Mouse (Mus musculus) adrenal gland, adult 2 months (tissue): ENCODE measurements around the gene 9130019O22Rik. TPM values are rescaled to one million over a fixed set of nuclear protein-coding genes. Genes with fewer than 3 reads are reported as not detected.
"Not testable (repeated sequence)": the region's sequence is repeated elsewhere in the genome, so short reads cannot be mapped to it uniquely, and the experiment has no call there.

Source experiments
- DNase-seq: peaks from one replicate; pipeline ENCODE4 v3.0.0; 2021
- polyA plus RNA-seq: library from polyadenylated mRNA; depleted of rRNA; stranded (reverse); fragments of >200 nt; gene quantifications from 2 replicates; pipeline ENCODE4 v1.2.3, GENCODE M21; 2012
- total RNA-seq, 2 experiments: library from RNA; stranded (reverse); gene quantifications; 2 replicates each; pipeline ENCODE4 v1.2.3; 2021

Gene 9130019O22Rik
- total and polyA plus RNA-seq, 3 experiments = 3.3 to 6.3 (median 4.4) TPM

DNA sequence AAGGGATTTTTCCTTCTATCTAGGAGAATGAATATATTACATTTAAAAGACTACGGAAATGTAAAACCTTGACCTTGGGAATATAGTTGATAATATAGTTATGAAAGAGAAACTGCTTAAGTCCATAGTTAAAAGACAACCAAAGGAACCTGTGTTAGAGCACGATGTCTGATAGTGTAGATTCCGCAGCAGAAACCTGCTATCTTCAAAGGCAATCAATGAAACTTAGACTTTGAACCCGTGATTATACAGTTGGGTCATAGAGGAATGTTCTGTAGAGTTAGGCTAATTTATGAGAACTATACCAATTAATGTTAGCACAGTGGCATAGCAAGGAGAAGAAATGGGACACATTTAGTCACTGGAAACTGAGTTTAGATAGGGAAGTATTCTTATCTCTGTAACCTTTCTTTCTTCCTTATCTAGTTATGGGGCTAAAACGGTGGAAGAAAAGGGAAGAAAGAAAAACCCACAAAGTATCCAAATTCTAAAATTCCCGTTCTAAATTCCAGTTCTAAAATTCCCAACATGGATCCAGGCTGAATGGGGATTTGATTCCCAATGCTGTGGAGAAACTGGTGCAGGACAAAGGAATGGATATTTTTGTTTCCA lies 8.6 kb downstream of the 9130019O22Rik start:
- no peak for DNase-seq

DNA sequence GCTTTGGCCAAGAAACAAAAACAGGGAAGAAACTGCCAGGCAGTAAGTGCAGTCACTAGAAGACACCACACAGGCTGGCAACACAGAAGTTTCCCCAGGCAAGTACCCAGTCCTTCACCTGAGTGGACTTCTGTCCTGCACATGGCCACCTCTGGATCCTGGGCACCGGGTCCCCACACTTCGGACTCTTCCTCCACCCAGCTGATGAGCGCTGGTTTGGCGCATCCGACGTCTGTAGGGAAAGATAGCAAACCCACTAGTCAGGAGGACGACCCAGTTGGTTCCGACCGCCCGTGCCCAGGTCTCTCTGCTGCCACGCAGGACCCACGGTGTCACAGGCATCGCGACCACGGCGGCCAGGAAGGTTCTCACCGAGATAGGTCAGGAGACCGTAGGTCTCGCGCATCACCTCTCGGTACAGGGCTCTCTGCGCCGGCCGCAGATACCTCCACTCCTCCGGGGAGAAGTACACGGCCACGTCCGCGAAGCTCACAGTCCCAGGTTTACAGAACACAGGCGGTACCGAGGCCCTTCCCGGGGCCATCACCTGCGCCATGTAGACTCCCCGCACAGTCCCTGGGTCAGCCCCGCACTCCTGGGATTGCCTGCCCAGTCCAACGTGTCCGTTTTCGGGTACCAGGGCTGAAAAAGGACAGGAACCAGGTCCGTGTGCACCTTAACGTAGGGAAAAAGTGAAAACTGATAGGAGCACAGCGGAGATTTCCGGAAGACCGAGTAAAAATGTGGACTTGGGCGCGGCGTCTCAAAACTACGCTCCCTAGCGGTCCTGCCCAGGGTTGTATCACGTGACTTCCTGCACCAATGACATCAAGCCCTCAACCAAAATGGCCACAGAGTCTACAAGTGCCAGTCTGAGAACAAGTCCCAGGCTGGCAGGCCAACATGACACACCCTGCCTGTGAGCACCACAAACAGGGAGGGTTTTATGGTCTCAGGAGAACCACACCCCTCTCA lies 11.4 kb downstream of the 9130019O22Rik start, which contains the start of gene Zfp747:
Zfp747 (minus strand) TSS at position 780 of the 975 bp plus-strand sequence.
- DNase-seq = peak; percentile 94

DNA sequence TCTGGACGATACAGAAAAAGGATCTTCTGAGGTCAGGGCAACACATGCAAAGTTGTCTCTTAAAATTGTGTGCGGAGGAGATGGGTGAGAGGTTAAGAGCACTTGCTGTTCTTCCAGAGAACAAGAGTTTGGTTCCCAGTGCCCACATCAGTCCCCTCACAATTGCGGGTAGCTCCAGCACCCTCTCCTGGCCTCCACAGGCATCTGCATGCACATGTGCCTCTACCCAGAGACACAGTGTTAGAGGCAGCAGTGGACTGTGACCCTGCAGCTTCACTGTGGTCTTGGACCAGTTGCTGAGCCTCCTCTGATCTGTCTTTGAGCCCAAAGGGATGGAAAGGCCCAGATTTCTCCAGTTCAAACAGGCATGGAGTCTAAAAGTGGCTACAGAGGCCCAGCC lies 15.1 kb downstream of the 9130019O22Rik start:
- DNase-seq = not testable (repeated sequence)

DNA sequence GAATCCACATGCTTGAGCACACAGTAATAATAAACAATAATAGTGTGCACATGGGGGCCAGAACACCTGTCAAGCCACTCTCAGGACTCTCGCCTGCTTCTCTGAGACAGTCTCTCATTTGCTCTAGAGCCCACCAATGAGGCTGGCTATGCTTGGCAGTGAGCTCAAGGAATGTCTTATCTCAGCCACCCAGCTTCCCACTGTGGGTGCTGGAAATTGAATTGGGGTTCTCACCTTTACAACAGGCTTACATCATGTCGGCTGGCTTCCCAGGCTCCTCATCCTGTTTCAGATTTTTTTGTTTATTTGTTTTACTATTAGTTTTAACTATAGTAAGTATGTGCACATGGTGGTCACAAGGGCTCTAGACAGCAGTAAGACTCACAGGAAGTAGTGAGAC lies 15.8 kb downstream of the 9130019O22Rik start:
- no peak for DNase-seq

DNA sequence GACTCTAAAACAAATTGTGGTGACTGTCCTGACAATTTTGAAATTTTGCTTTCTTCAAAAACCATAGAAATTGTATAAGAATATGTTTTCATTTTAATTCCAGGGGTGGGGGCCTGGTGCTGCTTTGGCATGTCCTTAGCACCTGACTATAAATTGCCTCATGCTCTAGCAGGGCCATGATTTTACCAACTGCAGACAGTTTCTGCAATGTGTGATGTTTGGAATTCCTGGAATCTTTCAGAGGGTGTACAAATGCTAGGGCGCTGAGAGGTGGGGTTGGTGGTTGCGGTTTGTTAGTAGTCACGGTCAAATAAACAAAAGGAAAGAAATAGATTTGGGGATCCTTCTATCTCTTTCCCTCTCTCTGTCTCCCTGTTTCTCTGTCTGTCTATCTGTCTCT lies 20.7 kb downstream of the 9130019O22Rik start:
- DNase-seq = no peak

DNA sequence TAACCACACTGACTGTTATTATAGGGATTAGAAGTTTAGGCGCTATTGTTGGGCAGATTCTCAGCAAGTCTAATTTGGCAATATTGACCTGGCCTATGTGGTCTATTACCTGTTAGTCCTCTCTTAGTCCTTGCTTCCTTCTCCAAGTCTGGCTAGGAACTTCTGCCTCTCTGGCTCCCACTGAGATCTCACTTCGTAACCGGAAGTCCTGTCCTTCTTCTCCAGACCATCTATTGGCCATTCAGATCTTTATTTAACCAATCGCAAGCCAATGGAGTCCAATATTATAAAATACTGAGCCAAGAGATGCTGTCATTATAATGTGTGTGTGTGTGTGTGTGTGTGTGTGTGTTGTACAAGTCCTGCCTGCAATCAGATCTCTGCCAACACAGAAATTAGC lies 22.8 kb downstream of the 9130019O22Rik start:
- DNase-seq = peak; percentile 30

DNA sequence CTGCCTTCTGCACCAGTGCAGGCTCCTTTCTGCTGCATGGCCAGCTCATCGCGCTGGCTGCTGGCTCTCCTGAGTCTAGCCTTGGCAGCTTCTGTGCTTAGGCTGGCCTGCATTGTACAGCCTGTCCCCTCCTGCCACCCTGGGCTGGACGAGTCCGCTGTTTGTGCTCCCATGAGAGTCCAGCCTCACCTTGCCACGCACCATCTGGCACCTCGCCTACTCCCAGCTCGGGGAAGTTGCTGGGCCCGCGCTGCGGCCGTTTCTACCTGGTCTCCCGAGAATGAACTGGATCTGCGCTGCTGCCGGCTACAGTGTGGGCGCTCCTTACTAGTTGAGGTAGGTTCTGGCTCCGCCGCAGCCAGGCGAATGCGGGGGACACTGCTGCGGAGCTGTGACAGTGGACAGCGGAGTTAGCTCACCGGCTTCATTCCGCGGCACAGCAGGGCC lies 23.5 kb downstream of the 9130019O22Rik start:
- DNase-seq = peak; percentile 57

DNA sequence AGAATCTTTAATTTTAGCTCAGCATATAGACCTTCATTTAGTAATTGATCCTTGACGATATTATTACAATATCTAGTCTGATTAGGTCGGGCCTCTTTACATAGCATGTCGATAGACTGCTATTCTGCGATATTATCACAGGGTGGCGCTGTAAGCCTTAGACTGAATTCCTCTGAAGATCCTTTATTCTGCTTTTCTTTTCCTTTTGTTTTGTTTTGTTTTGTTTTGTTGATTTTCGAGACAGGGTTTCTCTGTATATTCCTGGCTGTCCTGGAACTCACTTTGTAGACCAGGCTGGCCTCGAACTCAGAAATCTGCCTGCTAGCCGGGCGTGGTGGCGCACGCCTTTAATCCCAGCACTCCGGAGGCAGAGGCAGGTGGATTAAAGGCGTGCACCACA lies 24.5 kb downstream of the 9130019O22Rik start:
- not testable (repeated sequence) for DNase-seq

DNA sequence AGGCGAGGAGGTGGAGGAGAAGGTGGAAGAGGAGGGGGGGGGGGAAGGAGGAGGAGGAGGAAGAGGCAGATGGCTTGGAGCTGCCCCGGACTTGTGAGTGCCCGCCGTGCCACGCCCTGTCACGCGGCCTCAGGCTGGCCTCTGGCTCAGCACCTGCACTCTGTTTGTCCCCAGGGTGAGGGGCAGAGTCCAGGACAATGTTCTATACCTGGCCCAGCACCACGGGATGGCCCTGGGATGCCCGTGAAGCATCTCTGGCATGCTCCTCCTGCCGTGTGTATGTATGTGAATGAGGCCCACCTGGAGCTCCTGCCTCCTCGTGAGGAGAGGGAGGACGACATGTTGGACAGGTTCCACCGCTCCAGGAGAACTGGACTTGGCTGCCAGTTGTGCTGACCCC lies 25.5 kb downstream of the 9130019O22Rik start:
- no peak for DNase-seq

DNA sequence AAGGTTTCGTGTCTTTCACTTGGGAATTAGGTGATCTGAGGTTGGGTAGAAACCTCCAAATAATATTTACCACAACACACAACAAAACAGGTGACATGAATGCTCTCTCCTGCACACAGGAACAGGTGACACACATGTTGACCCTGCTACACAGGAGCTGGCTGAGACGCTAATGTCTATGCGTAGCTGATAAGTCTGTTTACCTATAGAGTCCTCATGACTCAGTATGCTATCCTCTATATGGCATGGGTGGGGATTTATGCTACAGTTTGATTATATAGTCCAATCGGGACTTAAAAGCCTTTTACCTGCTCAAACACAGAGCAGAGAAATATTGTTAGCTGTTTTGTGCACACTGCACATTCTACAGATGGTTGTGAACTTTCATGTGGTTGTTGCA lies 26.7 kb downstream of the 9130019O22Rik start:
- no peak for DNase-seq

DNA sequence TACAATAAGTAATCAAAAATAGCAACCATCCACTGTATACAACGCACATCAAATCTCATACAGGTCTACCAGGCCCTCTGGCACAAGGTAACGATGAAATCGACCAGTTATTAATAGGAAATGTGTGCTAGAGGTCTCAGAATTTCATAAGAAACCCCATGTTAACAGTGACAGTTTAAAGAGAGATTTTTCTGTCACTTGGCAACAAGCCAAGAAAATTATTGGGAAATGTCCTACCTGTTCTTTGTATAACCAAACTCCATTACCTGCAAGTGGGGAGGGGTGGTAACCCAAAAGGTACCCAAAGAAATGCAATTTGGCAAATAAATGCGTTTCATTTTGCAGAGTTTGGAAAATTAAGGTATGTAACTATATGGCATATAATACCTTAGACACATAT lies 28.5 kb downstream of the 9130019O22Rik start:
- no peak for DNase-seq

DNA sequence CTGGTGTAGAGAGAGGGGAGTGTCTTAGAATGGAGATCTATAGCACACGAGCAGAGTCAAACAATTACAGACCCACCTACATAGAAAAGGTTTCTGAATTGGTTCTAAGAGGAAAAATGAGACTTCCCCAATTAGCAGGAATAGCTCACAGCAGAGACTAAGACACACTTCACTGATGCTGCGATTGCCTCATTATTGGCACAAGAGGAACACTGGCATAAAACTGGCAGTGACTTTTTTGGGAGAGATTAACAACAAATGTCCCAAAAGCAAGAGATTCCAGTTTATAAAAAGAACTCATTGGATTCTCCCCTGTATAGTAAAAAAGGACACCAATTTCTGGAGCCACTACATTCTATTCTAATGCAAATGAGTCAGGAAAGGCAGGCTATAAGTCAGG lies 29.1 kb downstream of the 9130019O22Rik start:
- no peak for DNase-seq

DNA sequence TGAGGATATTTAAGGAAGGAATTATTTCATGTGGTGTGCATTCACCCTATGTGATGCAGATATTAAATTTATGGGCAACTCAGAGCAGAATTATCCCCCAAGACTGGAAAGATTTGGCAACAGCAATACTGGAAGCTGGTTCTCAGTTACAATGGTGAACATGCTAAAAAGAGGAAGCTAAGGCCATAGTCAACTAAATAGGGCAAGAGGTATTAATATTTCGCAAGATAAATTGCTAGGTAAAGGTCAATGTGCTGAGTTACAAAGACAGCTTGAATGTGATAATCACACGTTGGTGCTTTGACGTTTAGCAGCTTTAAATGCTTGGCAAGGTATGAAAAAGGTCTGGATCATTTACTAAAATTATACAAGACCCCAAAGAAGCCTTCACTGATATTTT lies 31.2 kb downstream of the 9130019O22Rik start:
- no peak for DNase-seq

DNA sequence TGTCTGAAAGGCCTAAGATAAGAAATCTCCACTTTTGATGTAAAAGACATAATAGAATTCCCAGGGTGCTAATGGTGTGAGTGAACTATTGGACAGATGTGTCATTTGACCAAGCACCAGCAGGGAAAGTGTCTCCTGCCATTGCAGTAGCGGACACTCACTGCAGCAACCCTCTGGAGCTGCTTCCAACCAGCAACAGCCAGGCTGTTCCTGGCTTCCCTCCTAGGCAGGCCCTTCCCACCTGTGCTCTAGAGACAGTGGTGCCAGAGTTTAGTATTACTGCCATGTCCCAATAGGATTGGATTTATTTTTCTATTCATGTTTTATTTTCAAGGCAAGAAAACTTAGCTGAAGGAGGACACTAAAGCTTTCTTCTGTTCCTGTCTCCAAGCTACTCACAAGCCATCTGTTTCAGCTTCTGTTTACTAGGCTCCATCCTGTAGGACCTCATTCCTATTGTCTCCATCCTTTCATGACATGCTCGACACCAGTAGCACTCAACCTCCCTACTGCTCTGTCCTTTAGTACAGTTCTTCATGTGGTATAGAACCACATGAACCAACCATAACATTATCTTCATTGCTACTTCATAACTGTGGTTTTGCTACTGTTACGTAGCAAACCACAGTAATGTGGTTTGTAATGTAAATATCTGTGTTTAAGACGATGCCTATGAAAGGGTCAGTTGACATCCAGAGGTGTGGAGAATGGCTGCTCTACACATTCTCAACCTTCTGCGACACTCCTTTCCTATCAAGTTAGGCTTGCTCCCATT lies 35.5 kb downstream of the 9130019O22Rik start:
- no peak for DNase-seq

DNA sequence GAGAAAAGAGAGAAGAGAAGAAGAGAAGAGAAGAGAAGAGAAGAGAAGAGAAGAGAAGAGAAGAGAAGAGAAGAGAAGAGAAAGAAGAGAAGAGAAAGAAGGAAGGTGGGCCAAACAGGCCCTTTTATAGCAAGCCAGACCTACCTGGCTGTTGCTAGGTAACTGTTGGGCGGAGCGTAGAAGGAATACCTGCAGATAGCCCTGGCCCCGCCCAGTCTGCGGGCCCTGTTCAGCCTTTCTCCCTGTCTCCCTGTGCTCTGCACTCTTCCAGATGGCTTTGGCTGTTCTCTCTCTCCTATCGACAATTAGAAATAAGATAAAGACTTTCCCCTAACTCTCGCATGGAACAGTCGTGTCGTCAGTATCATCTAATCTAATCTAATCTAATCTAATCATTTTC lies 40.3 kb downstream of the 9130019O22Rik start:
- no peak for DNase-seq

DNA sequence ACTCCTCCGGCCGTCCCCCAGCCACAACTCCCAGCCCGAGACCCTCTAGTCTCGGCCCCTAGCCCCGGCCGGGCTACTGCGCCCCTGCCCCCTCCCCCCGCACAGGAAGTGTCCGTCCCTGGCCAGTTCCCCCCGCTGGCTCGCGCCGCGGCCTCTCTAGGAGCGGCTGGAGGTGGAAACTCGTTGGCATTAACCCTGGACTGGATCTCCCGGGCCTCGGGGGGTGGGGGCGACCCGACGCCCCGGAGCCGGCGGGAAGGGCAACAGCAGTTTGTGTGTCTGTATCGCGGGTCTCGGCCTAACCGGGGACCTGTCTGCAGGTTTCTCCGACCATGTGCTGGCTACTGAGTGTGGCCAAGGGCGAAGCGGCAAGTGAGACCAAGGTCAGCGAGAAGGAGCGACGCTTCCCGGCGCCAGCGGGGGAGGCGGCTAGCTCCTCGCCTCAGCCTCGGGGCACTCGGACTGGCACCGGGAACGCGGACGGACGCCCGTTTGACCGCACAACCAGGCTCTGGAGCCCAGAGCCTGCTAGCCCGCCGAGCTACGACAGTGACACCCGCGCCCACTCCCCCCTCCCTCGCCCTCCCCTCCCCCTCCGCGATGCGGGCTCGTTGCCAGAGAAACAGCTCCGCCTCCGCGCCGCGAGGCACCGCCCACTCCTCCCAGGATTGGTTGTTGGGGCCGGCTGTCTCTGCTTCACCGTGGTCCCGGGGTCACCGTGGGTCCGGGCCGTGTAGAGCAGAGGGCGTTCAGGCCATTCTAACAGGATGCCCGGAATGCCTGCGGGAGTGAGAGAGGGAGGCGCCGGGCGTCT lies 41.2 kb downstream of the 9130019O22Rik start, which contains the start of gene Zfp768:
Zfp768 (minus strand) TSS at position 78 of the 814 bp plus-strand sequence.
- DNase-seq = peak; percentile 97

DNA sequence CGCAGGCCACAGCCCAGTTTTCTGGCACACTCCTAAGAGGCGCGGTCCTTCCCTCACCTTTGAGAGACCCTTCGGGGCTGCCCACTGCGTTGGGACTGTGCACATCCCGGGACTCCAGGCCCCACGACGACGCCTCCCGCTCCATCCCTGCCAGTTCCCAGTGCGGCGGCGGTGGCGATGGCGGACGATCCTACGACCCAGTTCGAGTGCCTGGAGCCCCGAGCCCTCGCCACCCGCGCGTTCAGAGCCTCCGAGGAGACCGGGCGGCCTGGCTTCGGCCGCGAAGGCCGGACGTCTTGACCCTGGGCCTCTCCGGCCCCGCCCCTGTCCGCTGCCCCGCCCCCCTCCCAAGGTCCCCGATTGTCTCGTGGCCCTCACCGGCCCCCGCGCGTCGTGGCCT lies 41.9 kb downstream of the 9130019O22Rik start:
- no peak for DNase-seq

DNA sequence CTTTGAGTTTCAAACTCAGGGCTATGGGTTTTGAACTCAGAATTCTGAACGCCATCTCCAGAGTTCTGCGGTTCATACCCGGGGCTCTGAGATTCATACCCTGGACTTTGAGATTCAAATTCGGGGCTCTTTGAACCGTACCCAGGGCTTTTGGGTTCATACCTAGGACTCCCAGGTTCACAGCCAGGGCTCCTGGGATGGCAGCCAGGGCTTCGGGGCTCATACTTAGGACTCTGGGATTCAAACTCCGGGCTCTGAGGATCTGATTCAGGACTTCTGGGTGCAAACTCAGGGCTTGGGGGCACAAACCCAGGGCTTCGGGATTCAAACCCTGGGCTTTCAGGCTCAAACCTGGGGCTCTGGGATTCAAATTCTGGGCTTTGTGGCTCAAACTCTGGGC lies 42.6 kb downstream of the 9130019O22Rik start:
- peak; percentile 25 for DNase-seq

DNA sequence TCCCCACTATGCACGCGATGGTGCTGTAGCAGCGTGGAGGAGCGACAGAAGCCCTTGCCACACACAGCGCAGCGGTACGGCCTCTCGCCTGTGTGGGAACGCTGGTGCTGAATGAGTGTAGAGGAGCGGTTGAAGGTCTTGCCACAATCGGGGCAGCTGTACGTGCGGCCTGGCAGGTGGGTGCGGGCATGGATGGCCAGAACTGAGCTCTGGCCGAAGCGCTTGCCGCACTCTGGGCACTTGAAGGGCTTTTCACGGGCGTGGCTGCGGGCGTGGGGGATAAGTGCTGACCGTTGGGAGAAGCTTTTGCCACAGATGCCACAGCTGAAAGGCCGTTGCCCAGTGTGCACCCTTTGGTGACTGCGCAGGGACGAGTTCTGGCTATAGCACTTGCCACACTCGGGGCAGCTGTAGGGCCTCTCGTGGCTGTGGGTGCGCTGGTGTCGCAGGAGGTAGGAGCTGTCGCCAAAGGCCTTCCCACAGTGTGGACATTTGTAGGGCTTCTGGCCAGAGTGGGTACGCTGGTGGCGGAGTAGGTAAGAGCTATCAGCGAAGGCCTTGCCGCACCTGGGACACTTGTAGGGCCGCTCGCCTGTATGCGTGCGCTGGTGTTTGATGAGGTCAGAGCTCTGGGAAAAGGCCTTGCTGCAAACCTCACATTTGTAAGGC lies 43.5 kb downstream of the 9130019O22Rik start:
- peak; percentile 12 for DNase-seq

DNA sequence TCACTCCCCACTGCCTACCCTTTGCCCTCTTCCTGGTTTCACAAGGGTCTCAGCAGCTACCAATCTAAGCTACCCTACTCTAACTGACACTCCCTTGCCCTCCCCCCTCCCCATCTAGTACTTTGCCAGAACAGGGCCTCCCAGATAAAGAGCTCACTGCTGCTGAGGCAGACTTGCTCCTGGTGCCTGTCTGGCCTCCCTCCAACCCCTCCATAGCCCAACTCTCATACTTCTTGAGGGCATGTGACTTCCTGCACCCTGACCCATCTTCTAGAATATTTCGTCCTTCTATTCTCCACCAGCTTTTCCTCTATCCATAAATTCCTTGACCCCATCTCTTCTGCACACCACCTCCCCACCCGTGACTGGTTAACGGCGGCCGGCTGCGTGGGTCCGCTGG lies 44.1 kb downstream of the 9130019O22Rik start:
- no peak for DNase-seq

DNA sequence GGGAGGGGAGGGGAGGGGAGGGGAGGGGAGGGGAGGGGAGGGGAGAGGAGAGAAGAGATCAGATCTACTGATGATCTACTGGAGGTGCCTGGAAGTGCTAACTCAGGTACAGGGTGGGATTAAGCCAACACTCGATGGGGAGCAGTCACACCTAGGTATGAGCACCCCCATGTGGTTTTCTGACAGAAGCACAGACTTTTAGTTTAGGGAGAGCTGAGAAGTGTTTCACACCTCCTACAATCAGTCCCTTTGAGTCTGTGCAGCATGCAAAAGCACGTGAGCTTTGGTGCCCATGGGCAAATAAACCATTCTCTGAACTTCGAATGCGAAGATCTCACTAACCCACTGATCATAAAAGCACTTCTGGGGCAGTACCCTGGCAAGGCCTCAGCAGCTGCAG lies 44.6 kb downstream of the 9130019O22Rik start:
- DNase-seq = no peak
